Mouse (Mus musculus): ENCODE measurements around the gene Itprip.

Gene Itprip

GRCm38 (mm10) chr19:47885191-47885743 lies 33.8 kb downstream of the Itprip start:
- no peak for DNase-seq (ENCODE audit: low spot score)

DNA sequence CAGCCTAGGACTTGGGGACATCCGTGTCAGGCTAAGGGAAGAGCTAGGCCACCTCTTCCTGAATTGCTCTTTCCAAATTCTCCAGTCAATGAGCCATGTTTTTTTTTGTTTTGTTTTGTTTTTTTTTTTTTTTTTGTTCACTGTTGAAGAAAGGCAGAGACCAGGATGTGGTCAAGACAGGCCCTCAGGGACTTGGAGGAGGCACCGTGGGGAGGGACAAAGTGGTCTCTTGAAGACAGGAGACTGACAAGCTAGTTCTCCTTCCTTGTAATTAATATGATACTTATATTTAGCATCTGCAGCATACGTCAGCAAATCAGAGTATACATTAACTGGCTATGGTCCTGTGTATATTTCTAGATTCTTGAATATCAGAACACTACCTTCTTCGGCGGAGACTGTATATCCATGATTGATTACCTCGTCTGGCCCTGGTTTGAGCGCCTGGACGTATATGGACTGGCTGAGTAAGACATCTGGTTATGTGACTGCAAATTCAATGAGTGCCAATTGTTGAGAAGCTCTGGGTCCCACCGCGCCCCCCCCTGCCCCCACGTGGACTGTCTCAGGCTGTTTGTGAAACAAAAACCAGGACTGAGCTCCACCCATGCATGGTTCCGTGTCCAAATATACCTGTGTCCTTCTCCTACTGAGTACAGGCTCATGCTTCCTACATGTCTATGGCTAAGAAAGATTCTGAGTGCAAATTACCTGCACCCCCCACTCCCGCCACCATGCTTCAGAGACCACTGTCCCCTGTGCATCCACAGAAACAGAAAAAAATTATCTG lies 34.6 kb downstream of the Itprip start:
- no peak for DNase-seq (ENCODE audit: low spot score)

DNA sequence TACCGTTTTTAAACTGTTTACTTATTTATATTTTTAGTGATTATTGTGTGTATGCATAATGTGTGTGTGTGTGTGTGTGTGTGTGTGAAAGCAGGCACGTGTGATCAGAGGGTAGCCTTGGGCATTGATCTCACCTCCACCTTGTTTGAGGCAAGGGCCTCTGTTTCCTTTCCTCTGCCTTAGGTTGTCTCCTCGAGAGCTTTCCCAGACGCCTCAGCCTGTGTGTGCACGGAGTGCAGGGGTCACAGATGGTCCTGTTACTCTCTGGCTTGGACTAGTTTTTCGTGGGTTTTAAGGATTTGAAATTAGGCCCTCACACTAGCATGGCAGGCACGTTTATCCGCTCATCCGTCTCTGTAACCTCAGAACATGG lies 36.2 kb downstream of the Itprip start:
- no peak for DNase-seq (ENCODE audit: low spot score)

DNA sequence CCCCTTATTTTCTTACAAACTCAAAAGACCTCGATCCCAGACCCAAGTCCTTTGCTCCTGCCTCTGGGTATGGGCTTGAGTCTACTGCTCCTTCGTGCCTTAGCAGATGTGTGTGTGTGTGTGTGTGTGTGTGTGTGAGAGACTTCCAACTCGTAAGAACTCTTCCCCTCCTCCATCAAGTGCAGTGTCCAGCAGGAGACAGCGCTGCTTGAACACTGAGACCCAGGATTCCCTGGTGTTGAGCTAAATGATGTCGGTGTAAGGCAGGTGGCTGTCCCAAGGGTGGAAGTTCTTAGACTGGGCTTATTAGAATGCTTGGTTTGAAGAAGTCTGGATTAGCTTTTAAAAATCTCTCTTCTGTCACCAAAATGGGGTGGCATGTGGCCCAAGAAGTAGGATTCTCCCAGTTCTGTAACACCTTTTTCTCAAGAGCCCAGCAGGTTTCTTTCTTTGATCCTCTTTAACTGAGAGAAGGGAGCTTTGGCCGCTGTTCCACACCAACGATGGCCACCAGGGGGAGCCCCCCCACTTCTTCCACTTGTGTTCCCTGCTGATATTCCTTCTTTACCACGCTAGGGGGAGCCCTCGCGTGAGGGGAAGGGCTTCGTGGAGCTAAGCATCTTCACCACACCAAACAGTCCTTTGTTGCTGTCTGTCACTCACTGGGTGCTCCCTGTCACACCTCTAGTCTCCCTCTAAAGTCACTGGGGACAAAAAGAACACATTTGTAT lies 36.8 kb downstream of the Itprip start:
- peak; percentile 80 for DNase-seq (ENCODE audit: low spot score)

- no peak for DNase-seq (ENCODE audit: low spot score)
These were observed 37.6 kb downstream of the Itprip start for GRCm38 (mm10) chr19:47881538-47881937.

DNA sequence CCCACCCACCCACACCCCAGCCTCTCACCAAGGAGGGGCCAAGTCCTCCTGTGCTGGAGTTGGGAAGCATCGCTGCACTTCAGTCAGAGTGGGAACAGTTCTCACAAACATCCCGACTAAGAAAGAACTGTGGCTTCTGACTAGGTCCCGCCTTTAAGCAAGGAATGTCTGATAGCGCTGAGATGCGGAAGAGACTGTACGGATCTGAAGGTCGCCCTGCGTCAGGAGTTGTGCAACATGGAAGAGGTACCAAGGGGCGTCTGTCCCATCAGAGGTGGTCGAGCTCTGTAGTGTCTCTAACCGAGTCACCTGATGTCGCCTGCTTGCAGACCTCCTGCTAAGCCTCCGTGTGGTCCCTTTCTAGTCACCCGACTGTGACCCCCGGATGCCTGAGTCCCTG lies 42.8 kb downstream of the Itprip start:
- DNase-seq (ENCODE audit: low spot score), result no peak

DNA sequence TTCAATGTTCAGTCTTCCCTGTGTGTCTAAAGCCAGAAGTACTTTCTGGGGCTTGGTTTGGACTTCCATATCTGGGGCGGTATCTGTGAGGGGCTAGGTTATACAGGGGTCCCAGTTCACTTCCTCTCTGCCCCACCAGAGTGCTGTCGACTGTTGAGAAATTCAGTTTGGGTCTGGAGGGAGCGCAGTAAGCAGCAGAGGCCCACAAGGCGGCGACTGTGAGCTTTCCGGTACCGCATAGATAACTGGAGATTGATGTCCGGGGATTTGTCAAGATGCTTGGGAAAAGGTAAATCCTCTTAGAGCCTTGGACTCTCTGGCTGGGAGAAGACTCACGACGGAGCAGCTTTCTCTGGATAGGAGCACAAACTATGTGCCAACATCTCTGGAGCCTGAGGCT lies 47.6 kb downstream of the Itprip start:
- DNase-seq (ENCODE audit: low spot score), result no peak

DNA sequence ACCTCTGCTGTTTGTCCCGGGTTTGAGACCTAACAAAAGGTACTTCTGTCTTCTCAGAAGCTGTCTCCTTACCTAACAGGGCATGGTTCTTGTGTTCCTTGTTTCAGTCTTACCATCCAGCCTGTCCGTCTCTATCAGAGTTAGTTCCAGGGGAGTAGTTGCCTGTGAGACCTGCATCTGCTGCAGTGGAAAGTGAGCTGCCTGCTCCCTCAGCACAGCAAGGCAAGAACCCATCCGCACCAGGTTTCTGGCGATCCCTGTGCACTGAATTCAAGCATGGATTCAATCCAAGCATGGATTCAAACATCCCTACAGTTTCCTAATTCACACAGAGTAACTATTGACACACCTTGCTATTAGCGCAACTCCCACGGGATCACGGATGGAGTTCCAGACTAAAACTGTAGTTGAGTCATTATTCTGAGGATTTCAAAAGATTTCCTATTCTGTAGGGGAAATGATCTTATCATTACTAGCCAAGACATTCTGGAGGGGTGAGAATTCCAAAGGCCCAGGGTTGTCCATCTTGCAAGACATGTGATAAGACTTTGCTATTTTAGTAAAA lies 48.9 kb downstream of the Itprip start:
- DNase-seq (ENCODE audit: low spot score), result no peak

GRCm38 (mm10) chr19:47869516-47869915 lies 49.6 kb downstream of the Itprip start:
- DNase-seq (ENCODE audit: low spot score), result no peak

GRCm38 (mm10) chr19:47868951-47869350 lies 50.1 kb downstream of the Itprip start:
- DNase-seq (ENCODE audit: low spot score), result no peak

GRCm38 (mm10) chr19:47867628-47868175 lies 51.4 kb downstream of the Itprip start:
- DNase-seq (ENCODE audit: low spot score), result no peak

DNA sequence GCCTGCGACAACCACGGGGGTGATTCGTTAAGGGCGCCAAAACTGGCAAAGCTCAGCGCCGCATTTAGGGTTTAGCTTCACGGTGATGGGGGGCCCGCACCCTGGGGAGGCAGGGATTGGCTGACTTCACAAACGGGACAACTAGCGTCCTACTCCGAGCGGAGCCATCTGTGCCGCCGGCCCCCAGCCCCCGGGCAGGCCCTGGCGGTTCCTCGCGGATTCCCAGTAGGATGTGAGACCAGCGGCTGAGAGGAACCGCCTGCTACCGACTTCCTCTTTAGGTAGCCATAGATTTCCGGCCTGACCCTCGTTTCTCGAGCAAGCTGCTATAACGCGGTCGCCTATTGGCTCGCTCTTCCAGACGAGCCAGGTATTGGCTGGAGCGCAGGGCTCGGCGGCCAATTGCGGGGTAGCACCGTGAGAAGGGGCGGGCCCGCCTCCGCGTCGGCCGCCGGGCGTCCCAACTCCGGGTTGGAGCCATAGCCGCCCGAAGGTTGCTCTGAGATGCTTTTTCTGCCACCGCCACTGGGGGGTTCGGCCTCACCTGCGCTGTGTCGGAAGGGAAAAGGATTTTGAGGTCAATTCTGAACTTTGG lies 53.6 kb downstream of the Itprip start, which contains the start of gene Gsto2:
TSS of gene Gsto2 (plus strand) at position 182 of the 595 bp plus-strand sequence.
- DNase-seq (ENCODE audit: low spot score), result peak; percentile 95

GRCm38 (mm10) chr19:47864721-47865120 lies 54.4 kb downstream of the Itprip start:
- DNase-seq (ENCODE audit: low spot score), result no peak

DNA sequence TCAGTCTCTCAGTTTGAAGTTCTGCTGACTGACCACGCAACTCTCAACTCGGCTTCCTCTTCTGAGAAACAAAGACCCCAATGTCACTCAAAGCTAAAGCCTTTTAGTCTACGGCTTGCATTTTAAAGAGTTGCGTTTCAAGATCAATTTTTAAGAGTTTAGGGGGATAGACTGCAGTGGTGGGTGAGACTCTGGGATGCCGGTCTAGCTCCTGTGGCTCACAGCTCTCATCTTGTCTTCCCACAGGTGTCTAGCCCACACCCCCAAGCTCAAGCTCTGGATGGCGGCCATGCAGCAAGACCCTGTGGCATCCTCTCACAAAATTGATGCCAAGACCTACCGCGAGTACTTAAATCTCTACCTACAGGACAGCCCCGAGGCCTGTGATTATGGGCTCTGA lies 55.0 kb downstream of the Itprip start:
- DNase-seq (ENCODE audit: low spot score), result no peak

- no peak for DNase-seq (ENCODE audit: low spot score)
These were observed 56.5 kb downstream of the Itprip start for GRCm38 (mm10) chr19:47862581-47862980.

DNA sequence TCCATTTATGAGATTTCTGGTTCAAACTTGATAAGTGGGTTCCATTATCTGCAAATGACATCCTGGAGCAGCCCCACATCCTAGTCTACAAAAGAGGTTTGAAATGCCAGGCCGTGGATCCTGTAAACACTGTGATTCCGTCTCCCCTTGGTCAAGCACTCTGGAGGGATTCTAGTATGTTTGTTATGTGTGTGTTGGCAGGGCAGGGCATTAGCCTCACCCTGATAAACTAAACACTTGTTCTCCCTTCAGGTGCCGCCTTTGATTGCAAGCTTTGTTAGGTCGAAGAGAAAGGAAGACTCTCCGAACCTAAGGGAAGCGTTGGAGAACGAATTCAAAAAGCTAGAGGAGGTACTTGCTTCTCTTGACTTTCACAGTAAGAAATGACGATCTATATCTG lies 59.9 kb downstream of the Itprip start:
- no peak for DNase-seq (ENCODE audit: low spot score)

DNA sequence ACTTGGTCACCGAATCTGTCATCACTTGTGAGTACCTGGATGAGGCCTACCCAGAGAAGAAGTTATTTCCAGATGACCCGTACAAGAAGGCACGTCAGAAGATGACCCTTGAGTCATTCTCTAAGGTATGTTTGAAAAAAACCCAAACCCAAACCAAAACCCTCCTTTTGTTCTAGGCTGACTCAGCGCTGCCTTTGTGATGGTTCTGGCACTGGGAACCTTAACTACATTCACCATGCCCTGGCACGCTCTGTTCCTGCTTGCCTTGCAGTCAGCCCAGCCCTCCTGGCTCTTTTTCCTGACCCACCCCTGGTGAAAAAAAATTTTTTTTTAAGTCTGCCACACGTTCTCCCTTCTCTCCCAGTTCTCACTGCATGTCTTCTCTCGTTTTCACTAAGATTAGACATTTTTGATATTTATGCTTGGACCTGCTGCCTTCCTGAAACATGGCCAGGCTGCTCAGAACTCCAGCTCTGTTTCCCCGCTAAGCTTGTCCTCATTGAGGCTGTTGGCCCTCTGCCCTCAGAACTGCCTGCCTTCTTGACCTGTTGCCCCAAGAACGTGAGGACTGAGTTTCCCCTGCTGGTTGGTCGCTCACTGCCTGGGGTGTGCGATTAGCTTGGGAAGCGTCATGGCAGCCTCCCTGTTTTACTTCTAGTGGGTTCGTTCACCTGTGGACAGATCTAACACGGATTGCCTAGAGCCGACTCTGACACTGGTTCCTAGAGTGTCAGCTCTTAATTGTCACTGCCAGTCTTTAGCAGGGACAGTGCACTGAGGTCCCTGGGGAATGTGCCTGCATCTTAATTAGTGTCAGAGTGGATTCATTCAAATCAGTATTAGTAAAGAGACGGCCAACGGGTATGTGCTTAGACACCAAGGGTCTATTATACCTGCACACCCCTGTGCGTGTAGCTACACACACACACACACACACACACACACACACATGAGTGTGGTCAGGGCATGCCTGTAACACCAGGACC lies 60.8 kb downstream of the Itprip start:
- no peak for DNase-seq (ENCODE audit: low spot score)

DNA sequence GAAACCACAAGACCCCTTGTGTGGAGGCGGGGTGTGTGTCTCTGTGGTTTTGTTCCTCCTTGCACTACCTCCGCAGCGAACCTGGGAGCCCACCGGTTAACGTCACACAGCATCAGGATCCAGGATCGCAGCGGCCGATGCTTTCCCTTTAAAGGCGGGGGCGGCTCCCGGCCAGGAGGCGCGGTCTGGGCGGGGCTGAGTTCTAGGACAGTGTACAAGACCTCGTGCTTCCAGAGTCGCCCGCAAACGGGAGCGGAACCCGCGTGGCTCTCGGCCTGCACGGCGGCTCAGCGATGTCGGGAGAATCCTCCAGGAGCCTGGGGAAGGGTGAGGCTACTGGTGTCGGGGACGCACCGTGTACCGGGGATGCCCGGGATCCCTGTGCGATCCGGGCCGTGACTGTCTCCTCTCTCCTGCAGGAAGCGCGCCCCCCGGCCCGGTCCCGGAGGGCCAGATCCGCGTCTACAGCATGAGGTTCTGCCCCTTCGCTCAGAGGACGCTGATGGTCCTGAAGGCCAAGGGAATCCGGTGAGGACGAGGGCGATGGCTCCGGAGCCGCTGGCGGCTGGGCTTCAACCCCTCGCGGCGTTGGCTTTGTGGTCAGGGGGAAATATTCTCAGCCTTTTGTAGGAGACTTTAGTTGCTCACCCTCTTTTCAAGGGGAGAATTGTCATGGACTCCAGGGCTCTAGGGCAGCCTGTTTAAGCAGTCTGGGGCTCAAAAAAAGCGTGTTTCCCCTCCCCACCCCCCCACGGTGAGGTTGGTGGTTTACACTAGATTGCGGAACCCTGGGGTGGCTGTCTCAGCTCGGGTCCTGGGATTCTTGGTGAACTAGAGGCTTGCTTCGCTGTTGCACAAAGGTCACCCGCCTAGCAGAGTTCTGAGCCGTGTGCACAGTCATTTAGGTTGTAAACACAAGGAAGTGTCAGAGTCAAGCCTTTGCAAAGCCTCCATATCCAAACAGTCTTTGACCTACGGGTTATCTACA lies 64.0 kb downstream of the Itprip start, which contains the start of gene Gsto1:
TSS of gene Gsto1 (plus strand) at position 175 of the 988 bp plus-strand sequence.
- DNase-seq (ENCODE audit: low spot score), result peak; percentile 88

GRCm38 (mm10) chr19:47853951-47854795 lies 64.9 kb downstream of the Itprip start:
- no peak for DNase-seq (ENCODE audit: low spot score)

Measured in layer of hippocampus, adult 11-12 months (tissue).